Mouse (Mus musculus) C2C12 (cell line): ENCODE results near the gene Vamp8.

Experiments used
- CEBPB ChIP-seq: IDR thresholded peaks from one replicate; pipeline ENCODE4 v1.6.1; 2011; ENCODE audit warnings: low read depth, mild to moderate bottlenecking, control low read depth, moderate library complexity
- CTCF ChIP-seq: IDR thresholded peaks from one replicate; pipeline ENCODE4 v1.5.1; 2011; ENCODE audit not compliant: control insufficient read depth, insufficient read depth, insufficient read length
- MAX ChIP-seq: IDR thresholded peaks from one replicate; pipeline ENCODE4 v1.6.1; 2011; ENCODE audit warnings: mild to moderate bottlenecking, control low read depth
- MYOD1 ChIP-seq: IDR thresholded peaks from one replicate; pipeline ENCODE4 v1.6.1; 2011; ENCODE audit warnings: low read depth; ENCODE audit not compliant: control insufficient read depth, insufficient read length
- USF1 ChIP-seq: IDR thresholded peaks from one replicate; pipeline ENCODE4 v1.6.1; 2011; ENCODE audit warnings: low read depth, mild to moderate bottlenecking, control low read depth, moderate library complexity

DNA sequence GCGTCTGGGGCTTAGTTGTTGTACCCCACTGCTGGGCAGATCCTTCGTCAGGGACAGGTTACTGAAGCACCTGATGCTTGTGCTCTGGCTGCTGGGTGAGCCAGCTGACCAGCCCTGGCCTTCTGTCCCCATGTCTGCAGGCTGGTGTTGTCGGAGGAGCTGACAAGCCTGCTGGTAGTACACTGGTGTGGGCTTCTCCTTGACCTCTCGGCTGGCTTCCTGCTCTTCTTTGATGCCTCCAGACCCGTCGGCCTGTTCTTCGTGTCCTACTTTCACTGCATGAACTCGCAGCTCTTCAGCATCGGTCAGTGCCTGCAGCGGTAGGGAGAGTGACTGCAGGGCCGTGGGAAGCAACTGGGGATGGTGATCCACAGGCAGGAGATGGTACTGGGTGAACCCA, 35.1 kb upstream of the Vamp8 start:
- no peak for TF ChIP-seq CTCF
- TF ChIP-seq MYOD1 = no peak
- no peak for TF ChIP-seq MAX
- no peak for TF ChIP-seq CEBPB
- no peak for TF ChIP-seq USF1
